In the genomic region with DNA sequence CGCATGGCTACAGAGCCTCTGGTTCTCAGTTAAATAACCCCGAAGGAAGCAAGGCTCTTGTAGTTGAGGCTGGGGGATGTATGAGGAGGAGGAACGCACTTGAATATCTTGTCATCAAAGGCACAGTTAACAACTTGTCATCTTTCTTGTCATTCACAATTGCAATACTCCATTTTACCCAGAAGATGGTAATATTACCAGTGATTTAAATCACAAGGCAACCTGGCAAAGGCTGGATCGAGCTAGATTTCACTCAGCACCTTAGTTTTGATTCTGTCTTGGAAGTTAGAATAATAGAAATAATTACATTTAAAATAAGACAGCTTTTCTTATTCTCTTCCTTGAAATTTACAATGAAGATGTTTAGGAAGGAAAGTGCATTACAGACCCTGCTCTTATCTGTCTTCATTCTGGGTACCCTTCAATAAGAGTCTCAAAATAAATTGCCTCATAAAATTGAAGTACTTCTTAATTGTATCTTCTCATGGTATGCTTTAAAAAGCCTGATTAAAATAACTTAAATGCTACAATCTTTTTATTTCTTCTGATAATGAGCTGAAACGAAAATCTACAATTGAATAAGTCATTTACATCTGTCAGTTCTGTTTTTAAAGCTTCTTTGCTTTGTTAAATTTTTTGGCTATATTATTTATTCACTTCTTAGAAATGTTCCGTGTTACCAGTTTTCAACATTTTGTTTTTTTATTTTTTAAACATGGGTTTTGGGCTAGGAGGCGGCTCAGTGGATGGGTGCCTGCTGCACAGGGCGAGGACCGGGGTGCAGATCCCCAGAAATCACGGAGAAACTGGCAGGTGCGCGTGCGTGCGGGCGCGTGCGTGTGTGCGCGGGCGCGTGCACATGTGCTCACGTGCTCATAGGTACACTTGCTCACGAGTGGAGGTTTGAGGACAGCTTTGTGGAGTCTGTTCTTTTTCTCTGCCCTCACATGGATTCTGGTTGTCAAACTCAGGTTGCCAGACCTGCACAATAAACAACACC, we compare ENCODE assay signal across 29 mouse cellular contexts. TPM values are rescaled to one million over a fixed set of nuclear protein-coding genes. Genes with fewer than 3 reads are reported as not detected.
DNase-seq lines count a peak whose midpoint lies in the region; ATAC-seq and TF ChIP-seq lines count a peak whose summit lies in the region.
"Had no signal": no experiment of that assay in that cellular context is flagged by ENCODE, and none has a peak within 500 bp of the region (broad histone marks: within the 10 kb centered on the region; RNA-seq: fewer than 3 reads in every experiment).

No protein-coding gene starts in this region.

- no peak overlapping the region for H3K4me3 ChIP-seq in forebrain, embryonic 15.5 days
- H3K4me3 ChIP-seq in forebrain, embryonic 12.5 days (replicated peaks) = no peak overlapping the region
- H3K4me3 ChIP-seq in midbrain, embryonic 14.5 days (replicated peaks; ENCODE audit: low read depth, low read length) = no peak overlapping the region
- no peak overlapping the region for H3K4me3 ChIP-seq in midbrain, embryonic 10.5 days
- H3K4me3 ChIP-seq in cortical plate, adult 2 months (ENCODE audit: insufficient read depth, low read length) = no peak overlapping the region
- H3K4me3 ChIP-seq: embryonic facial prominence, embryonic 10.5 days; heart, embryonic 12.5 days; hindbrain, embryonic 10.5 days; limb, embryonic 13.5 days; liver, embryonic 12.5 days; stomach, embryonic 15.5 days had no signal

- 0 out of 2 replicates have a peak, but pooled peaks have one; percentile 6 for TF ChIP-seq CTCF in cortical plate, adult 2 months (IDR thresholded peaks at IDR 0.05; ENCODE audit: extremely low read depth, insufficient read depth, low read length)

- peak; percentile 51; the same call in 1 of the 2 replicates for ATAC-seq in forebrain, embryonic 15.5 days (replicated peaks)
- no peak for ATAC-seq in forebrain, embryonic 12.5 days (ENCODE audit: low FRiP score)
- no peak for ATAC-seq in midbrain, embryonic 14.5 days (ENCODE audit: low FRiP score, low TSS enrichment)
- ATAC-seq: CD4-positive, CD25-positive, alpha-beta regulatory T cell, adult 4 months; intestine, postnatal 0 days; liver, embryonic 12.5 days had no signal

- no peaks in the 10 kb centered on the region for H3K36me3 ChIP-seq in forebrain, embryonic 15.5 days
- no peaks in the 10 kb centered on the region for H3K36me3 ChIP-seq in forebrain, embryonic 12.5 days (replicated peaks)
- H3K36me3 ChIP-seq in midbrain, embryonic 14.5 days (ENCODE audit: control insufficient read depth, insufficient read depth, low read length) = no peaks in the 10 kb centered on the region
- H3K36me3 ChIP-seq in midbrain, embryonic 10.5 days = no peaks in the 10 kb centered on the region
- H3K36me3 ChIP-seq: embryonic facial prominence, embryonic 10.5 days; heart, embryonic 12.5 days; hindbrain, embryonic 10.5 days; limb, embryonic 13.5 days; liver, embryonic 12.5 days; stomach, embryonic 15.5 days had no signal

- peak overlapping the region; percentile 49; the same call in 1 of the 2 replicates for H3K27ac ChIP-seq in forebrain, embryonic 15.5 days (replicated peaks)
- no peak overlapping the region for H3K27ac ChIP-seq in forebrain, embryonic 12.5 days
- H3K27ac ChIP-seq in midbrain, embryonic 14.5 days (replicated peaks; ENCODE audit: low read depth, low read length) = no peak overlapping the region
- H3K27ac ChIP-seq in midbrain, embryonic 10.5 days (replicated peaks) = no peak overlapping the region
- H3K27ac ChIP-seq in cortical plate, adult 2 months (ENCODE audit: insufficient read depth, low read length) = no peak overlapping the region
- H3K27ac ChIP-seq: embryonic facial prominence, embryonic 10.5 days; hindbrain, embryonic 10.5 days; limb, embryonic 13.5 days; liver, embryonic 12.5 days; stomach, embryonic 15.5 days had no signal

- H3K4me1 ChIP-seq in forebrain, embryonic 15.5 days = no peaks in the 10 kb centered on the region
- no peaks in the 10 kb centered on the region; the same call in 1 of the 2 replicates for H3K4me1 ChIP-seq in forebrain, embryonic 12.5 days
- H3K4me1 ChIP-seq in midbrain, embryonic 14.5 days (ENCODE audit: control insufficient read depth, insufficient read depth, low read length) = no peaks in the 10 kb centered on the region
- H3K4me1 ChIP-seq in midbrain, embryonic 10.5 days = peaks cover 8% of the 10 kb centered on the region
- no peaks in the 10 kb centered on the region for H3K4me1 ChIP-seq in cortical plate, adult 2 months (ENCODE audit: control insufficient read depth, insufficient read depth, low read length)
- H3K4me1 ChIP-seq: heart, embryonic 12.5 days; hindbrain, embryonic 10.5 days; liver, embryonic 12.5 days; stomach, embryonic 15.5 days had no signal

- H3K4me2 ChIP-seq in forebrain, embryonic 15.5 days (replicated peaks) = no peak overlapping the region
- no peak overlapping the region for H3K4me2 ChIP-seq in forebrain, embryonic 12.5 days
- no peak overlapping the region for H3K4me2 ChIP-seq in midbrain, embryonic 14.5 days (ENCODE audit: low read length)
- H3K4me2 ChIP-seq: heart, embryonic 12.5 days; limb, embryonic 13.5 days; liver, embryonic 12.5 days; stomach, embryonic 15.5 days had no signal

- TF ChIP-seq POLR2A in cortical plate, adult 2 months (IDR thresholded peaks at IDR 0.05; ENCODE audit: extremely low read depth, insufficient read depth, low read length) = no peak

- no peaks in the 10 kb centered on the region for H3K9me3 ChIP-seq in forebrain, embryonic 15.5 days
- no peaks in the 10 kb centered on the region for H3K9me3 ChIP-seq in forebrain, embryonic 12.5 days
- H3K9me3 ChIP-seq in midbrain, embryonic 14.5 days (ENCODE audit: control insufficient read depth, low read length) = no peaks in the 10 kb centered on the region
- H3K9me3 ChIP-seq in midbrain, embryonic 10.5 days (replicated peaks) = no peaks in the 10 kb centered on the region
- H3K9me3 ChIP-seq: embryonic facial prominence, embryonic 10.5 days; heart, embryonic 12.5 days; hindbrain, embryonic 10.5 days; limb, embryonic 13.5 days; liver, embryonic 12.5 days; stomach, embryonic 15.5 days had no signal

- WGBS in forebrain, embryonic 15.5 days = 87% methylated on average over 23 of the region's 23 CpGs
- WGBS in forebrain, embryonic 12.5 days = 92% methylated on average over 23 of the region's 23 CpGs
- WGBS in midbrain, embryonic 14.5 days = 92% methylated on average over 23 of the region's 23 CpGs
- WGBS in midbrain, embryonic 10.5 days = 93% methylated on average over 23 of the region's 23 CpGs

- no peak overlapping the region for H3K9ac ChIP-seq in forebrain, embryonic 15.5 days (replicated peaks)
- no peak overlapping the region for H3K9ac ChIP-seq in forebrain, embryonic 12.5 days
- H3K9ac ChIP-seq in midbrain, embryonic 14.5 days (replicated peaks; ENCODE audit: low read length) = no peak overlapping the region
- H3K9ac ChIP-seq: heart, embryonic 12.5 days; limb, embryonic 13.5 days; liver, embryonic 12.5 days; stomach, embryonic 15.5 days had no signal

- peak; percentile 59 for DNase-seq in midbrain, embryonic 14.5 days
- DNase-seq in midbrain, embryonic 10.5 days (ENCODE audit: low spot score) = no peak
- DNase-seq in adrenal gland, postnatal 10 days = no peak
- DNase-seq in kidney, postnatal 4 days = no peak
- DNase-seq: cerebellum, adult 8-10 months; cerebellum, postnatal 36 days; gastrocnemius, postnatal 14 days; heart, adult 11 months; heart, postnatal 10 days; kidney, postnatal 36 days; lung, adult 18-20 months; lung, postnatal 14 days; thymus, adult 2 months had no signal

- no peaks in the 10 kb centered on the region for H3K27me3 ChIP-seq in forebrain, embryonic 15.5 days
- H3K27me3 ChIP-seq in forebrain, embryonic 12.5 days = peaks cover 22% of the 10 kb centered on the region
- no peaks in the 10 kb centered on the region for H3K27me3 ChIP-seq in midbrain, embryonic 14.5 days (ENCODE audit: control insufficient read depth, insufficient read depth, low read length)
- H3K27me3 ChIP-seq in midbrain, embryonic 10.5 days (ENCODE audit: low read depth, poor library complexity, severe bottlenecking) = 0 out of 2 replicates have a peak, but pooled peaks cover 3% of the 10 kb centered on the region
- H3K27me3 ChIP-seq: heart, embryonic 12.5 days; limb, embryonic 13.5 days; liver, embryonic 12.5 days; stomach, embryonic 15.5 days had no signal

RNA-seq across cellular contexts. Expression of a gene that starts 7.2 kb away (rescaled TPM):
- polyA plus RNA-seq in forebrain, embryonic 15.5 days (2015; fragmentation: Nextera tagmentation; extraction: Ambion mirVana) = 0.45 TPM in 1 of 2 replicates, not detected in the other
- polyA plus RNA-seq in forebrain, embryonic 12.5 days (2016; fragmentation: Nextera tagmentation; extraction: Ambion mirVana) = not detected in 2 replicates
- polyA plus RNA-seq in midbrain, embryonic 14.5 days (2014; fragmentation: Nextera tagmentation; extraction: Ambion mirVana) = 0.22 TPM in 1 of 2 replicates, not detected in the other
- polyA plus RNA-seq in midbrain, embryonic 10.5 days (2016; fragmentation: Nextera tagmentation; extraction: Ambion mirVana) = 0.19 TPM in 1 of 2 replicates, not detected in the other
- 0.08 and 0.40 TPM in 2 replicates for polyA plus RNA-seq in cortical plate, adult 2 months (2012; rRNA removed)
- total RNA-seq in adrenal gland, postnatal 10 days (2021) = not detected
- total RNA-seq: adrenal gland, adult 18-20 months; gastrocnemius, postnatal 14 days; heart, postnatal 10 days; layer of hippocampus, postnatal 14 days; megakaryocyte, adult 5-6 weeks; monocyte, adult 5-6 weeks had no signal
- polyA plus RNA-seq: CD4-positive, CD25-positive, alpha-beta regulatory T cell, adult 4 months; intestine, postnatal 0 days; kidney, embryonic 14.5 days; limb, embryonic 13.5 days; liver, embryonic 12.5 days had no signal
